Mouse (Mus musculus) cerebellum, postnatal 14 days (tissue): ENCODE results near the gene N4bp2l2.

Experiments
- DNase-seq, 2 experiments: peaks; one replicate each; pipeline ENCODE4 v3.0.0; 2021; ENCODE audit warnings: mixed read lengths in 2 of 2

N4bp2l2 gene

GRCm38 (mm10) chr5:150595366-150596016 is 70.5 kb downstream of the N4bp2l2 start:
- no peak for DNase-seq

- DNase-seq: peak in 1 of 2 experiments; percentile 67
Measured at GRCm38 (mm10) chr5:150594649-150595339, 71.2 kb downstream of the N4bp2l2 start.

- peak; percentile 77 to 78 for DNase-seq
Measured at GRCm38 (mm10) chr5:150593756-150594648, 72.0 kb downstream of the N4bp2l2 start.

- peak; percentile 59 to 68 for DNase-seq
Measured at GRCm38 (mm10) chr5:150592904-150593755, 72.9 kb downstream of the N4bp2l2 start.

GRCm38 (mm10) chr5:150592186-150592903 is 73.6 kb downstream of the N4bp2l2 start:
- DNase-seq: peak in 1 of 2 experiments; percentile 21

GRCm38 (mm10) chr5:150589945-150590344 is 76.0 kb downstream of the N4bp2l2 start:
- no peak for DNase-seq

GRCm38 (mm10) chr5:150584337-150584729 is 81.7 kb downstream of the N4bp2l2 start:
- DNase-seq: no peak

- peak in 1 of 2 experiments; percentile 42 for DNase-seq
Measured at GRCm38 (mm10) chr5:150583622-150584336, 82.2 kb downstream of the N4bp2l2 start.

- no peak for DNase-seq
Measured at GRCm38 (mm10) chr5:150583181-150583580, 82.8 kb downstream of the N4bp2l2 start.

GRCm38 (mm10) chr5:150581180-150581579 is 84.8 kb downstream of the N4bp2l2 start:
- DNase-seq: peak; percentile 63 to 64

- DNase-seq: no peak
Measured at GRCm38 (mm10) chr5:150578613-150579171, 87.3 kb downstream of the N4bp2l2 start.

GRCm38 (mm10) chr5:150576832-150577231 is 89.2 kb downstream of the N4bp2l2 start:
- no peak for DNase-seq

- no peak for DNase-seq
Measured at GRCm38 (mm10) chr5:150574885-150575284, 91.1 kb downstream of the N4bp2l2 start.

- DNase-seq: no peak
Measured at GRCm38 (mm10) chr5:150574403-150574802, 91.6 kb downstream of the N4bp2l2 start.

GRCm38 (mm10) chr5:150570496-150571219 is 95.3 kb downstream of the N4bp2l2 start:
- peak in 1 of 2 experiments; percentile 17 for DNase-seq

GRCm38 (mm10) chr5:150566971-150567370 is 99.0 kb downstream of the N4bp2l2 start:
- DNase-seq: no peak

GRCm38 (mm10) chr5:150566226-150566625 is 99.8 kb downstream of the N4bp2l2 start:
- no peak for DNase-seq

- no peak for DNase-seq
Measured at GRCm38 (mm10) chr5:150564426-150564825, 101.6 kb downstream of the N4bp2l2 start.

- no peak for DNase-seq
Measured at GRCm38 (mm10) chr5:150561783-150562182, 104.2 kb downstream of the N4bp2l2 start.

GRCm38 (mm10) chr5:150561376-150561775 is 104.6 kb downstream of the N4bp2l2 start:
- no peak for DNase-seq
